Mouse (Mus musculus): ENCODE results near the gene Gm13030.
"Not testable (repeated sequence)": the region's sequence is repeated elsewhere in the genome, so short reads cannot be mapped to it uniquely, and the experiment has no call there.

The Gm13030 gene

DNA sequence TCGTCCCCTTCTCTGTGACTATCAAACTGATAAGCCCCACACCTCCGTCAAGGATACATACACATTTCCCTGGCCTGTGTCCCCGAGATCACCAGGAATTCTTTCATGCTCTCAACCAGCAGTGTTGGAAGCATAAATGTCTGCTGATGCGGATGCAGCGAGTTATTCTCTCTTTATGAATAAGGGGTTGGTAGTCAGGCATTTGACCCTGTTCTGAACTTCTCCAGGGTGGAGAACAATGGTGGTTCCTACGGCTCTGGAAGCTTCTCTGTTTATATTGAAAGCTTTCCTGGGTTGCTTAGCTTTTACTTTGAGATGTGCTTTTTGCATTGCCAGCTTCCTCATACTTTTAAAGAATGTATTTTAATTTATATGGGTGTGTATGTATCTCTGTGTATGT lies at the start of gene Gm13030:
Gene Gm13030 (minus strand): TSS at position 101 of the 400 bp plus-strand sequence.
- DNase-seq (ENCODE audit: low spot score): no peak

DNA sequence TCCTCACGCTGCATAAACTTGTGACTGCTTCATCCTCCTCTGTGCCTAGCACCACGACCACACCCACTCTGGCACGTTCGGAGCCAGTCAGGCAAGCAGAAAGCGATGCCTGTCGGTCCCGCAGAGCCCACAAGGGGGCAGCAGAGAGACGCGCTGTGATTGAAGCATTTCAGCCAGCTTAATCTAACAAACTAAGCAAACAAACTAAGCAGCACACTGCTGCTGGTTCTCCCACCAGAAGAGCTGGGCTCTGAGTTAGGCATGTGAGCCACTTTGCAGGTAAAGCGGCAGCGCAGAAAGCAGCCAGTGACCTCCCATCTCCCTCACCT lies 48.3 kb upstream of the Gm13030 start:
- peak; percentile 97 for DNase-seq (ENCODE audit: low spot score)

DNA sequence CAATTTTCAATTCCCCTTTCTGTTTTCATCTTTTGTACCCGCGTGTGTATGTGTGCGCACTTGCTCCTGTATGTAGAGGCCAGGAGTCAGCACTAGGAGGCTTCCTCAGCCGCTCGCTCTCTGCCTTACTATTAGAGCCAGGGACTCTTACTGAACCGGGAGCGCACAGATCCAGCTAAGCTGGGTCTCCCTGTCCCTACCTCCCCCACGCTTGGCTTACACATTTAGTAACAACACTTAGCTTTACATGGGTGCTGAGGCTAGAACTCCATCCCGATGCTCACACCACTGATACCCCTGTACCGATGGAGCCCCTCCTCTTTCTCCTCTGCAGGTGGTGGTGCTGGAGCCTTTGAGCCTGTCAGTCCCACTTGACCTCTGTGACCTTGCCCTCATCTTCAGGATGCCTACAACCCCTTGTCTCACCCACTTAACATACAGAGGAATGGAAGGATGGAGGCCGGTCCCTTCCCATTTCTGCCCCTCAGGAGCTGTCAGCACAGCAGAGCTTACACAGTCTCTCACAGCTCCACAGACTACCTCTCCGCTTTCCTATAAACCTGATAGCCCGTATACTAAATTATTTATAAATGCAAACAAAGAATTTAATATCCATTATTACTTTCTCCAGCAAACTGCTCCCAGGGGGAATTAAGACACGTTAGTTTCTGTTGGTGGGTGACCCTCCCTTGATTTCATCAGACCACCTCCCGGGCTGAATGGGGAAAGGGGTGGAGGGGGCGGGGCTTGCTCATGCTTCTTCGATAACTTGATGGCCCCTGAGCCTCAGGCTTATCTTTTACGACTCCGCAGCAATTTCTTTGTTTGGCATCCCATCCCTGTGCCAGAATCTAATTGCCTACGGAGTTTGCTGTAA lies 47.7 kb upstream of the Gm13030 start:
- no peak for DNase-seq (ENCODE audit: low spot score)

DNA sequence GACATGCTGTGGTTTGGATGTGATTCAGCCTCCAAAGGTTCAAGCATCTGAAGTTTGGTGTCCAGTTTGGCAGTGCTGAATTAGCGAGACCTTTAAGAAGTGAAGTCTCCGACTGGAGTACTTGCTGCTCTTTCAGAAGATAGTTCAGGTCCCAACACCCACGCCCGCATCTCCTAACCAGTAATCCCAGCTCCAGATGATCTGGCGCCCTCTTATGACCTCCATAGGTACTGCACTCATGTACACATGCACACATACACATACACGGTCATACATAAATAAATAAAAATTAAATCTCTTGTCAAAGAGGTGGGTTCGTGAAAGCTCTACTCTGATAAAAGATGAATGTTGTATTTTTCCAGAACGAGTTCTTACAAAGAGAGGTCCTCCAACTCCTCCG lies 43.5 kb upstream of the Gm13030 start:
- DNase-seq (ENCODE audit: low spot score): no peak

DNA sequence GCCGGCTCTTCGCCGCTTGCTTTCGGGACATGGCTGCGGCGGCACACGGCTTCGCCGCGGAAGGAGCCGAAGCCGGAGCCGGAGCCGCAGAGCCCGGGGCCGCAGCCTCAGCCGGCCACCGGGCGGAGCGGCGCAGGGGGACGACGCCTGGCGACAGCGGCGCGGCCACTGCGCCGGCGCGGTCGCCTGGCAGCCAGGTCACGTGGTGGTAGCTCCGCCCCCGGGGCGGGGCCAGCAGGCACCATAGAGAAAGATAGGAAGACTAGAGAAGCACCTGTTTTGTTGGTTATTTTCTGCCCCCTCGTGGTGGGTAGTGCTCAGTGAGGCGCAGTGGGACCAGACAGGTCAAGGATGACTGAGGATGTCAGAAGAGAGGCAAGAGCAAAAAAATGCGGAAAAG lies 40.0 kb upstream of the Gm13030 start, which contains the start of gene Otud3:
Gene Otud3 (minus strand): TSS at position 149 of the 400 bp plus-strand sequence.
- peak; percentile 96 for DNase-seq (ENCODE audit: low spot score)

DNA sequence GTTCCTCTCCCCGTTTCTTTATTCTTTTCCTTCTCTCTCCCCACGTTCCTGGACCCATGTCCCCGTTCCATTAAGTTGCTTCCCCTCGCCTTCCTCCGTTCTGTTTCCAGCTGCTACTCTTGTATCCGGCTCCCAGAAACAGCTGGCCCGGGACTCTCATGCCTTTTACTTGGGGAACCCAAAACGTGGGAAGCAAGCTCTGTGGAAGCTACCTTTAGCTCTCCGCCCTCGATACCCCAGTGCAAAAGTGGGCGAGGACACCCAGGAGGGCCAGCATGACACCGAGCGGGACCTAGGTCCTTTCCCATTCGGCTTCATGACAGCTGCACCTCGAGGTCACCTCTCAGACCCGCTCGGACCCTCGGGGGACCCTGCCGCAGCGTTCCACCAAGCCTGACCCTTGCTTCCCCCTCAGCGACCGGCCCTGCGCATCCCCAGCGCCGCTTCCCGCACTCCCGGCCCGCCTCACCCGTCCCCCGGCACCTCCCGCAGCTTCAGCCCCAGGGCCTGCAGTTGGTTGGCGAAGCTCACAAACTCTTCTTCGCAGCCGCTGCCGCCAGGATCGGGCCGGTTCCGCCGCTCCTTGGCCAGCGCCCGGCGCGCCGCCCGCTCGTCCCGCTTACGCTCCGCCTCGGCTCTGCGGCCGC lies 39.5 kb upstream of the Gm13030 start:
- DNase-seq (ENCODE audit: low spot score): peak; percentile 34

DNA sequence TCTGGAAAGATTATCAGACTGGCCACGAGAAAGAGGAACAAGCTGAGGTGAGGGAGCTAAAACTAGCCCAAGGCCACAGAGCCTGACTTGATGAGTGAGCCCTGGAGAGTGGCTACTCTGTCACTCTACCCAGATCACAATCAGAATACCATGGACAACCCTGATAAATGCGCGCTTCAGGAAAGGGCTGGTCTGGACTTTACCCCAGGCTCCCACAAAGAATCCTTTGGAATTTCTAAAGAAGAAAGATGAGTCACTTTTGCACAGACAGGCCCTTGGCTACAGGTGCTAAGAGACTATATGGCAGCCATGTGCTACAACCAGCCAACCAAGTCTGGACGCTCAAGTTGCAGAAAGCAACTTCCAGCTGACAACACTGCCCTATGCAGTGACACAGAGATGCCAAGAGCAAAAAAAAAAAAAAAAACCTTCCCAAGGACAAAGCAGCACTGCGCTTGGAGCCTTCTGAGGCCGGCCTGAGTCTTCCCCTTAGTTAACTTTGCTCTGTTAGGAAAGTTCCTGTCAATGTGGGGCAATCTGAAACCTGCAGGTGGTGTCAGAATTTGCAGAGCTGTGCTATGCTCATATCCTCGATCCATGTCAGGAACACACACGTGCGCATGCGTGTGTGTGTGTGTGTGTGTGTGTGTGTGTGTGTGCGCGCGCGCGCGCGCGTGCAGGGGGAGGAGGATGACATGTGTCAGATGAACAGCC lies 32.0 kb upstream of the Gm13030 start:
- no peak for DNase-seq (ENCODE audit: low spot score)

DNA sequence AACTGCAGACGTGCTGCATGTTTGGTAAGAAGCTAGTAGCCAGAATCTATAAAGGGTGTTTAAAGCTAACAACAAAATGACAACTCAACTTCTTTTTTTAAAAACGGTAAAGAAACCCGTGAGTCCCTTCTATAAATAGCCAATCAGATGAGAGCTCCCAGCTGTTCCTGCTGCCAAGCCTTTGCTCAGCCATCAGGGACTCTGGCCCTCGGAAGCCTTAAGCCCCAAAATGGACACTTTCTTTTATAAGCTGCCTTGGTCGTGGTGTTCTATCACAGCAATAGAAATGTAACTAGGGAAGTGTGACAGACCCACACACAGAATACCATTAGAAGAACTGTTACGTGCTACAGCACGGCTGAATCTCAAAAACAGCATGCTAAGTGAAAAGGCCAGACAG lies 25.6 kb upstream of the Gm13030 start:
- no peak for DNase-seq (ENCODE audit: low spot score)

DNA sequence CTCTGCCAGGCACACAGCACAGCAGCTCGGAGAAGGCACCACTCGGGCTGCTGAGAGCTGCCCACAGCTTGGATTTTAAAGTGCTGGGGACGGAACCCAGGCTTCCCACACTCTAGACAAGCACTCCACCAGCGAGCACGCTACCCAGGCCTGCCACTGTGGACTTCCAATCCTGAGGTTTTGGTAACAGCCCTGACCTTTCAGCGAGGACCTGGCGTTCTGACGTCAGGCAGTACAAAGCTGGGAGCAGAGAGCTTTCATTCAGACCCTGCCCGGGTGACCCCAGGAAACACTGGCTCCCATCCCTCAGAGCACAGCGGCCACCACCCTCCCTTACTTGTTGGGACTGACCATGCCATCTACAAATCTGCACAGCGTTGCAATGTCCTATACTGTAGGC lies 20.0 kb upstream of the Gm13030 start:
- DNase-seq (ENCODE audit: low spot score): not testable (repeated sequence)

DNA sequence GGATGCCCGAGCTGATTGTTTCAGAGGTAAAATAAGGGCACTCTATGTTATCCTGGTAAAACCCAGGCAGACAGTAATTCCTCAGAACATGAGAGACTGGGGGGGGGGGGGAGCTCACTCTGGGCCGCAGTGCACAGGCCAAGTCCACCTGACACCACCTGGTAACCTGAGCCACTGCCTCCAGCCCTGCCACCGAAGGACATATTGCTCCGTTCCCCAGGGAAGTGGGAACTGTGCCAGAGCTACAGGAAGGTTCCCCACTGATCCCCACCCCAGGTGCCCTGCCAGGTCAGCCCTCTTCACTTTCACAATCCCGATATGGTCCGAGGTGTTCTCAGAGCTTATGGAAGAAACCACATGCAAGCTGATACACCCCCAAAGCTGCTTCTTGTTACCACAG lies 18.9 kb upstream of the Gm13030 start:
- no peak for DNase-seq (ENCODE audit: low spot score)

DNA sequence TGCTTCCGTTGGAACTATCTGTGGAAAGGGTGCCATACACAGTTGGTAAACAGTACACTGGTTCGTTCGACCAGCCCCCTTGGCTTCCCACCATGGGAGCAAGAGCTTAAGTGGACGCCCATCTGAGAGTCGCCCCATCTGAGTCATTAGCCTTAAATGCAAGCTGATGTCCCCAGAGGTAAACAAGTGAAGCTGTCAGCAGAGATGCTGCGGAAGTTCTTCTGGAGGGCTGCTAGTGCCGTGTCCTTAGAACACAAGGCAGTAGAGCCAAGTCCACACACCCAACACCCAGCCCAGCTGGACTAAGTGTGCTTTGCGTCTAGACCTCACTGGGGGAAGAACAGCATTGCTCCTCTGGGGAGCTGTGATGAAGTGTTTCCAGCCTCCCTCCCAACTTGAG lies 15.9 kb upstream of the Gm13030 start:
- no peak for DNase-seq (ENCODE audit: low spot score)

DNA sequence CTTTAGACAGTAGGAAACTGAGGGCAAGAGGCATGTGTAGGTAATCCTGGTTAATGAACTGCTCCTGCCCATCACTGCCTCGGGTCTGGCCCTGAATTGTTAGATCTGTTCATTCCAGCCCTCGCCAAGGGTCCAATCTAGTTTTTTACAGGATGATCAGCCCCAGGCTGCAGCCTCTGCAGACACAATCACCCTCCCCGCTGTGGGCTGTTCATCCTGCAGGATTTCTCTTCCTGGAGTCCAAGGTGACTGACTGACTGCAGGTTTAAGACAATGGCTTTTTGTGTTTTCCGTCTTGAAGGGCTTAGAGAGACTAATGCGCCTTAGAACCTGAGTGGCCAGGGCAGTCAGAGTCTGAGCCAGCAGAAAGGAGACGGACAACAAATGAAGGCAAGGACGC lies 15.4 kb upstream of the Gm13030 start:
- DNase-seq (ENCODE audit: low spot score): no peak

DNA sequence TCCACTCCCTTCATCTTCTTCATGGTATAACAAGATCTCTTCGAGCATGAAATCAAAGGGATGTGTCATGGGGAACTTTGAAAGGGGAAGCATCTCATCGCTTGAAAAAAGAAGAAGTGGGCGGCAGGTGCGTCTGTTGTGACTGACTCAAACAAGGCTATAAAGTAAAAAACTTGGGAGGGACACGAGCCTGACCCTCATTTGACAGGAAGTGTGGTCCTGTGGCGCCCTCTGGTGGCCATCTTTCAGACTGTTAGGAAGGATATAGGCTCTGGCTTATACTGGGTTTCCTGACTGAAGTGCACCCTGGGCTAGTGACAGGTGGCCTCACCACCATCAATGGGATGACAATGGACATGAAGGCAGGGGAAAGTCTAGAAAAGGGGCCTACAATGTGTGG lies 10.5 kb upstream of the Gm13030 start:
- peak; percentile 87 for DNase-seq (ENCODE audit: low spot score)

DNA sequence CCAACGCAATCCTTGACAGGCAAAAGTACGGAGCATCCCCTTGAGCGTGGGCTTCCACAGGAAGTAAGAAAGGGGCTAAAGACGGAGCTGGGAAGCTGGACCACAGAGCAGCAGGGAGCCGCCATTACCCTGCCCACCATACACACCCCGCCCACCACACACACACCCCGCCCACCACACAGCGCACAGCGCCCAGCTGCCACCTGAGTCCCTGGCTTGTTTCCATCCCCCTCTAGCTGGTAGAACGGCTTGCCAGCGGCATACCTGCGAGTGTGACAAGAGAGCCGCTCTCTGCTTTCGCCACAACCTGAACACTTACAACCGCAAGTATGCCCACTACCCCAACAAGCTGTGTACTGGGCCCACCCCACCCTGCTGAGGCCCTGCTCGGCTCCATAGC lies 8.4 kb upstream of the Gm13030 start:
- no peak for DNase-seq (ENCODE audit: low spot score)

DNA sequence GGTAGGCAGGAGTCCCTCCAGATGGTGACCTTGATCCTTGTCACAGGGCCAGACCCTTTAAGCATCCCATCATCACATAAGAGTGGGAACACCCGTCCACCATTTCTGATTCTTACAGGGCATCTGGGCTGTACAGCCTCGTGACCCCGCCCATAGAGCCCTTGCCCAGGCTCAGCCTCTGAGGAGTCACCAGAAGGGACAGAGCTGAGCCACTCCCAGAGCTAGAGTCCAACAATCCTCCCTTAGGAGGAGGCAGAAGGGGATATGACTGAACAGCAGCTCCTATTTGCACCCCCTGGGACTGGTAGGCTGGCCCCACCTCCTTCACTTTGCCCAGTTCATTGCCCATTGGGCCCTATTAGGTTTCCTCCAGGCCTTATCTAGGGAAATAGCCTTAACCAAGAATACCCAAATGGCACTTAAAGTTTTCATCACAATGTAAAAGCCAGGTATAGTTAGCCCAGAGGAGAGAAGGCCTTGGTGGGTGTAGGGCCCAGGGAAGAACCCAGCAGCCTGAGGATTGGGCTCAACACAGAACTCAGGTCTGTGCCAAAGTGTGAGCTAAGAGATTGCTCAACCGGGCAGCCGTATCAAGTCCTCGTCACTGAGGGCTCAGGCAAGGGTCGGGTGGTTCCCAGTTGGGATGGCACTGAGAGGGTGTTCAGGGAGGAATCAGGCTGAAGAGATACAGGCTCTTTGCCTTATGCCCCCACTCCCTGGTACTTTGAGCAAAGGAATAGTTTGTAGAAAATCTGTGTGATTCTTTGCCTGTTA lies 7.2 kb upstream of the Gm13030 start:
- no peak for DNase-seq (ENCODE audit: low spot score)

DNA sequence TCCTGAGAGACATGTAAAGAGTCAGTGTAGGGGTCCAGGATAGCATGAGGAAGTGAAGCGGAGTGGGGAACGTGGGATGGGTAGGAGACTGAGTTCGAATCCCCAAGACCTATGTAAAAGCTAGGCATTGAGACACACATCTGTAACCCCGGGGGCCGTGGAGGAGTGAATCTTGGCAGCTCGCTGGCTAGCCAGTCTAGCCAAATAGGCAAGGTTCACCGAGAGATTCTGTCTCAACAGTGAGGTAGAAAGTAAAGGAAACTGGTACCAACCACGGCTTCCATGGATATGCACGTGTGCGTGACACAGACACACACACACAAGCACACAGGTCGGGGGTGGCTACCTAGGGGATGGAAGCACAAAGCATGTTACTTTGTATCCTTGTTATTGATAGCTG lies 6.0 kb upstream of the Gm13030 start:
- no peak for DNase-seq (ENCODE audit: low spot score)

DNA sequence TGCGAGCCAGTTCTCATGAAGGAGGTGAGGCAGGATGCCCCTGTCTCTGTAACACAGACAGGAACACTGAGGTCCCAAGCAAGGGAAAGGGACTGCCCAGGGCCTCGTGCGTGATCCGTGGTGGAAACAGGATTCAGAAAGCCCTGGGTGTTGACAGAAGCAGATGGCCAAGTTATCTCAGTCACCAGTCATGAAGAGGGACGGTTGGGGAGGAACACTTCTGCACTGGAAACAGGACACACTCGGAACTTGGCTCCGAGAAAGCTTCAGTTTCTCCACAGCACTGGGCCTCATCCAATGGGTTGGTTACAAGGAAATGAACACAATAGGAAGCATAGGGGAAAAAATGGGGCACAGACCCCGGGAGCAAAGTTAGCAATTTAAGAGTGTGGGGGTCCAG lies 5.0 kb upstream of the Gm13030 start:
- DNase-seq (ENCODE audit: low spot score): no peak

DNA sequence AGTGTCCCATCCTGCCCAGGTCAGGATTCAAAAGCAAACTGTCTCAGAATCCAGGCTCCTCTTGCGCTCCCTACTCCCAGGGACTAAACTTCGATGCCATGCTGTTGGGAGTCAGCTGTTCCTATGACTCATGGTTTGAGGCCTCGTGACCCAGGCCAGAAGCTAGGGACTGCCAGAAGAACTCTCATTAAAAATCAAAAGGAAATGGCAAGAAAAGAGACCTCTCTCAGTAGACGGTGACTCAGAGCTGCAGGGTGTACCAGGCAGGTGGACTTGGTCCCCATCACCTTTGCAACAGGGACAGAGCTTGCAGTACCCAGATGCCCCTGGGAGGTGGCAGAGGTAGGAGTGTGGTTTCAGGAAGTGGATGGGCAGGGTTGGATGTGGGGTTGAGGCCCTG lies 4.0 kb upstream of the Gm13030 start, which contains the start of gene Pla2g2e:
Gene Pla2g2e (plus strand): TSS at position 212 of the 400 bp plus-strand sequence.
- no peak for DNase-seq (ENCODE audit: low spot score)

DNA sequence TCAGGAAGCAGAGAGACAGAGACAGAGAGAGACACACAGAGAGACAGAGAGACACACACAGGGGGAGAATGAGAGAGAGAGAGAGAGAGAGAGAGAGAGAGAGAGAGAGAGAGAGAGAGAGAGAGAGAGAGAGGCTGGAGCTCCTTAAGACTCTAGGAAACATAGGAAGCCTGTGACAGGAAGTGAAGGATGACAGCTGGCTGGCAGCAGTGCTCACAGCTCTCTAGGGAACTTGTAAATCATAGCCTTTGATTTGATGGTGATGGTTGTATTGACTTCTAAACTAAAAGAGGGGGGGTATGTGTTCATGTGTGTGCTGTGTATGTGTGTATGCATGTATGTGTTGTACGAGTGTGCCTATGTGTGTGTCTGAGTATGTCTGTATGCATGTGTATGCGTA lies 2.2 kb upstream of the Gm13030 start:
- no peak for DNase-seq (ENCODE audit: low spot score)

DNA sequence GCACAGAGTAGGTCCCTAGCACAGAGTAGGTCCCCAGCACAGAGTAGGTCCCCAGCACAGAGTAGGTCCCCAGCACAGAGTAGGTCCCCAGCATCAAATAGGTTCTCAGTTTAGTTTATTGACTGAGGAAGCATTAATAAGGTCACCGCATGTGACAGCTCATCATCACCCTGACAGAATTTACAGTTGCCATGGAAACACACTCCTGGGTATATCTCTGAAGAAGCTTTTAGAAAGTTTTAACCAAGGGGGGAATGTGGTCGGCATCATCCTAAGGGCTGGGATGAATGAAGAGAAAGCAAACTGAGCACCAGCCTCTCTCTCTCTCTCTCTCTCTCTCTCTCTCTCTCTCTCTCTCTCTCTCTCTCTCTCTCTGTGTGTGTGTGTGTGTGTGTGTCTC lies 1.5 kb upstream of the Gm13030 start:
- not testable (repeated sequence) for DNase-seq (ENCODE audit: low spot score)

DNA sequence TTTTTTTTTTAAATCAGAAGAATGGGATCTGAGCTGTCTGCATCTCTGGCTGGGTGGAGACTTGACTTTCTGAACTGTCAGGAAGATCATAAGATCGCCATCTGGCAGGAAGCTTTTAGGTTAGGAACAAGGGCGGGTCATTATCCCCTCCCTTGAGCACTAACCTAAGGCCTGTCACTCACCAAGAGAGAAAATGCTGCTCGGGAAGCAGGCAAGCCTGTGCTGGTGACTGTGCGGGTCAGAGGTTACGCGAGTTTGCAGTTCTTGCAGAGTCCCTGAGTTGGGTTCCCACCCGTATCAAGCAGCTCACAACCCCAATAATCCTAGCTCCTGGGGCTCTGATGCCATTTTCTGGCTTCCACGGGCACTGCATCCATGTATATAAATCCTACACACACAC lies 5.1 kb downstream of the Gm13030 start:
- no peak for DNase-seq (ENCODE audit: low spot score)

DNA sequence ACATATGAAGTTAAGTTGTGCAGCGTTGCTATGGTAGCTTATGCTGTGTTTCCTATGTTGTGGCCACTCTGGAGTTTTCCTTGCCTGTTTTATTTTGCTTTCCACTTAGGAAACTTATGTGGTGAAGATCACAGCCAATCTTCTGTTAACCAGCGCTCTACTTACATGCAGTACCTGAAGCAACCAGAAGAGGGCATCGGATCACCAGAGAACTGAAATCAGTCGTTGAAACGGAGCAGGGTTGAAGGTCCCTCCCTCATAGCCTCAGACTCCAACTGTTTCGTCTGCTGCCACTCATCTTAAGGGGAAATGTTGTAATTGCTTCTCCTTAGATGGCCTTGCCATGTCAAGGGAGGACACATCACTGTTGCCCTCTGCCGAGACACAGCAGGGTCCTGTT lies 7.4 kb downstream of the Gm13030 start:
- peak; percentile 79 for DNase-seq (ENCODE audit: low spot score)
